Mouse (Mus musculus) B cell, adult 62 days (primary cell): ENCODE data around the gene Mast3. TPM values are rescaled to one million over a fixed set of nuclear protein-coding genes. Genes with fewer than 3 reads are reported as not detected.

Experiments
- total RNA-seq: library from RNA; stranded (reverse); gene quantifications from 4 replicates; pipeline ENCODE4 v1.2.4, GENCODE M21; 2023

Mast3 gene
- 209 to 221 TPM (median 216 TPM) in 4 replicates for total RNA-seq

GRCm38 (mm10) chr8:70804481-70805206 lies at the start of gene Mast3:
TSS of gene Mast3 (minus strand) at chr8:70805054.

GRCm38 (mm10) chr8:70839408-70840351 lies 34.8 kb upstream of the Mast3 start, which contains the start of gene Arrdc2:
TSS of gene Arrdc2 (minus strand) at chr8:70839720.

GRCm38 (mm10) chr8:70808239-70808638 lies 3.4 kb upstream of the Mast3 start, which contains the start of gene Il12rb1:
TSS of gene Il12rb1 (plus strand) at chr8:70808449.

GRCm38 (mm10) chr8:70776496-70777444 lies 28.1 kb downstream of the Mast3 start, which contains the start of gene Pik3r2:
TSS of gene Pik3r2 (minus strand) at chr8:70776713.

GRCm38 (mm10) chr8:70760775-70761406 lies 44.0 kb downstream of the Mast3 start, which contains the start of gene Mpv17l2:
TSS of gene Mpv17l2 (minus strand) at chr8:70760946.

GRCm38 (mm10) chr8:70754043-70754870 lies 50.6 kb downstream of the Mast3 start, which contains the start of gene Rab3a:
TSS of gene Rab3a (plus strand) at chr8:70754679.

Other genes with a start within 250 kb of the Mast3 start
- 101 to 107 TPM (median 103 TPM) in 4 replicates for gene Isyna1, start 210.7 kb downstream of the Mast3 start, total RNA-seq
- 64.4 to 94.1 TPM (median 74.8 TPM) in 4 replicates for gene Ssbp4, start 196.2 kb downstream of the Mast3 start, total RNA-seq
- 5.1 to 10.7 TPM (median 6.9 TPM) in 4 replicates for gene Lrrc25, start 188.9 kb downstream of the Mast3 start, total RNA-seq
- not detected in 4 replicates for gene Gdf15, start 172.6 kb downstream of the Mast3 start, total RNA-seq
- 11.2 to 14.7 TPM (median 12.6 TPM) in 4 replicates for gene Pgpep1, start 144.7 kb downstream of the Mast3 start, total RNA-seq
- 121 to 135 TPM (median 129 TPM) in 4 replicates for gene Lsm4, start 131.8 kb downstream of the Mast3 start, total RNA-seq
- gene Jund, start 106.1 kb downstream of the Mast3 start, total RNA-seq = 2,399 to 2,837 TPM (median 2,594 TPM) in 4 replicates
- gene Iqcn, start 101.6 kb downstream of the Mast3 start, total RNA-seq = 49.7 to 55.4 TPM (median 53.1 TPM) in 4 replicates
- gene Gm3336, start 86.5 kb downstream of the Mast3 start, total RNA-seq = 0.69 to 1.2 TPM in 2 of 4 replicates, not detected in the others
- gene Pde4c, start 81.3 kb downstream of the Mast3 start, total RNA-seq = 1.8 to 3.5 TPM (median 2.8 TPM) in 4 replicates
- gene Rab3a, start 50.4 kb downstream of the Mast3 start, total RNA-seq = 8.0 to 10.4 TPM (median 9.2 TPM) in 4 replicates
- 24.6 to 27.8 TPM (median 26.5 TPM) in 4 replicates for gene Mpv17l2, start 44.1 kb downstream of the Mast3 start, total RNA-seq
- gene Pik3r2, start 28.3 kb downstream of the Mast3 start, total RNA-seq = 23.5 to 27.1 TPM (median 25.3 TPM) in 4 replicates
- gene Il12rb1, start 3.4 kb upstream of the Mast3 start, total RNA-seq = 0.92 to 2.6 TPM (median 1.1 TPM) in 4 replicates
- 21.4 to 33.4 TPM (median 25.9 TPM) in 4 replicates for gene Arrdc2, start 34.7 kb upstream of the Mast3 start, total RNA-seq
- not detected in 4 replicates for gene Kcnn1, start 58.2 kb upstream of the Mast3 start, total RNA-seq
- 36.5 to 40.5 TPM (median 38.0 TPM) in 4 replicates for gene Ccdc124, start 68.9 kb upstream of the Mast3 start, total RNA-seq
- gene Slc5a5, start 87.7 kb upstream of the Mast3 start, total RNA-seq = not detected in 4 replicates
- 3,962 to 4,239 TPM (median 4,050 TPM) in 4 replicates for gene Rpl18a, start 92.4 kb upstream of the Mast3 start, total RNA-seq
- gene Map1s, start 100.9 kb upstream of the Mast3 start, total RNA-seq = 57.0 to 65.6 TPM (median 61.2 TPM) in 4 replicates